Mouse (Mus musculus) liver, adult 2 months (tissue): ENCODE data around the gene Acsl6.

Source experiments
- CTCF ChIP-seq: fragments of 200-500 bp; IDR thresholded peaks from 2 replicates; pipeline ENCODE4 v1.5.1; 2011; ENCODE audit warnings: low read depth, low read length, control low read depth
- POLR2A ChIP-seq: fragments of 200-500 bp; IDR thresholded peaks from 2 replicates; pipeline ENCODE4 v1.6.1; 2011; ENCODE audit warnings: low read length, control low read depth; ENCODE audit not compliant: insufficient read depth; ENCODE audit errors: extremely low read depth

DNA sequence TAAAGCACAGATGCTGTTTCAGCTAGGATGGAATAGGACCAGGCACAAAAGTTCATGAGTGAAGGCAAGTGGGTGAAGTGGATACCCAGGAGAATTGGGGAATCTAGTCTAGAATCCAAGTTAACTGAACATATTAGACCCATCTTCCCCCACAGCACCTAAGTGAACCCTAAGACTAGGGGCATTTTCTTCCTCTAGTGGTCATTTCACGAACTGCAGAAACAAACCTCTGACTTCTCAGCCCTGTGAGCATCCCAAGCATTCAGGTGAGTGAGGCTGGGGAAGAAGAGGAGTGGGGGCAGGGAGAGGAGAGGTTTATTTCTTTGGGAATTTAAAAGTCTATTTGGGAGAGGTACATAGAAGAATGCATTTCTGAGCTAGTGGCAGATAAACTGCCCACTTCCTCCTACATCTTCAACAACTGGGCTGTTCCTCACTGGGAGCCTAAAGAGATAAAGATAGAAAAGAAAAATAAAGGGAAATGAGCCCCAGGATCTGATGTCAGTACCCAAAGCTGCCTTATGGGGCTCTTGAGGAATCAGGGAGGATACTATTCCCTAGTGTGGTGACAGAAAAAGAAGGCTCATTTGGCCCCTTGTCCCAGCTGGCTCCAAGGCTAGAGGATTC is 40.1 kb upstream of the Acsl6 start:
- no peak for TF ChIP-seq POLR2A
- no peak for TF ChIP-seq CTCF
